Mouse (Mus musculus) small intestine, adult 2 months (tissue): Measurements from ENCODE around the gene Poc1b.

Experiments
- CTCF ChIP-seq: fragments of 200-500 bp; IDR thresholded peaks from 2 replicates; pipeline ENCODE4 v1.5.1; 2012; ENCODE audit warnings: low read depth, mild to moderate bottlenecking, control low read depth, inconsistent platforms, low read length, moderate library complexity, mixed read lengths; ENCODE audit not compliant: insufficient replicate concordance, insufficient read length; ENCODE audit errors: extremely low read depth
- POLR2A ChIP-seq: fragments of 200-500 bp; IDR thresholded peaks from 2 replicates; pipeline ENCODE4 v1.6.1; 2012; ENCODE audit warnings: low read depth, mild to moderate bottlenecking, control low read depth, inconsistent platforms, low read length, moderate library complexity

GRCm38 (mm10) chr10:99171961-99172497 lies 65.2 kb downstream of the Poc1b start:
- TF ChIP-seq POLR2A: 0 out of 2 replicates have a peak, but pooled peaks have one; percentile 22
- TF ChIP-seq CTCF: no peak
